Comparison of ENCODE assay signal across 18 mouse cellular contexts in genomic region chr2:133564248-133564886, GRCm38 (mm10). TPM values are rescaled to one million over a fixed set of nuclear protein-coding genes. Genes with fewer than 3 reads are reported as not detected.
DNase-seq lines count a peak whose midpoint lies in the region; ATAC-seq and TF ChIP-seq lines count a peak whose summit lies in the region.
"Had no signal": no experiment of that assay in that cellular context is flagged by ENCODE, and none has a peak within 500 bp of the region (broad histone marks: within the 10 kb centered on the region; RNA-seq: fewer than 3 reads in every experiment).

No protein-coding gene starts in this region.

- H3K9me3 ChIP-seq in forebrain, postnatal 0 days (ENCODE audit: low read length), result no peaks in the 10 kb centered on the region
- H3K9me3 ChIP-seq in forebrain, embryonic 10.5 days, result no peaks in the 10 kb centered on the region
- H3K9me3 ChIP-seq in limb, embryonic 12.5 days, result no peaks in the 10 kb centered on the region
- no peaks in the 10 kb centered on the region for H3K9me3 ChIP-seq in limb, embryonic 10.5 days (replicated peaks)
- no peaks in the 10 kb centered on the region for H3K9me3 ChIP-seq in intestine, embryonic 15.5 days
- no peaks in the 10 kb centered on the region for H3K9me3 ChIP-seq in stomach, postnatal 0 days (ENCODE audit: control insufficient read depth, low read length)
- H3K9me3 ChIP-seq: forebrain, embryonic 15.5 days; heart, embryonic 12.5 days; hindbrain, embryonic 10.5 days had no signal

- no peak overlapping the region for H3K4me2 ChIP-seq in forebrain, postnatal 0 days (ENCODE audit: low read depth)
- H3K4me2 ChIP-seq in limb, embryonic 12.5 days, result no peak overlapping the region
- no peak overlapping the region for H3K4me2 ChIP-seq in intestine, embryonic 15.5 days (replicated peaks)
- no peak overlapping the region for H3K4me2 ChIP-seq in stomach, postnatal 0 days (replicated peaks; ENCODE audit: low read depth)
- H3K4me2 ChIP-seq: forebrain, embryonic 15.5 days; heart, embryonic 12.5 days; hindbrain, embryonic 14.5 days had no signal

- no peak for TF ChIP-seq EP300 in stomach, postnatal 0 days (optimal IDR thresholded peaks at IDR 0.05)

- no peak overlapping the region for H3K9ac ChIP-seq in forebrain, postnatal 0 days
- no peak overlapping the region for H3K9ac ChIP-seq in limb, embryonic 12.5 days (replicated peaks)
- no peak overlapping the region for H3K9ac ChIP-seq in intestine, embryonic 15.5 days
- H3K9ac ChIP-seq in stomach, postnatal 0 days (ENCODE audit: low read length), result no peak overlapping the region
- H3K9ac ChIP-seq: forebrain, embryonic 15.5 days; heart, embryonic 12.5 days; hindbrain, embryonic 14.5 days had no signal

- H3K27ac ChIP-seq in forebrain, postnatal 0 days (ENCODE audit: low read depth, low read length), result no peak overlapping the region
- H3K27ac ChIP-seq in forebrain, embryonic 10.5 days, result no peak overlapping the region
- 0 out of 2 replicates have a peak overlapping the region, but pooled peaks have one; percentile 45 for H3K27ac ChIP-seq in limb, embryonic 12.5 days
- no peak overlapping the region for H3K27ac ChIP-seq in limb, embryonic 10.5 days
- no peak overlapping the region for H3K27ac ChIP-seq in intestine, embryonic 15.5 days
- H3K27ac ChIP-seq in stomach, postnatal 0 days (replicated peaks), result peak overlapping the region; percentile 18; the same call in 1 of the 2 replicates
- H3K27ac ChIP-seq: forebrain, embryonic 15.5 days; hindbrain, embryonic 10.5 days; hindbrain, embryonic 14.5 days had no signal

- 0 out of 2 replicates have a peak, but pooled peaks cover 6% of the 10 kb centered on the region for H3K4me1 ChIP-seq in forebrain, postnatal 0 days (ENCODE audit: insufficient read depth)
- peaks cover 7% of the 10 kb centered on the region; the same call in 1 of the 2 replicates for H3K4me1 ChIP-seq in forebrain, embryonic 10.5 days
- H3K4me1 ChIP-seq in limb, embryonic 12.5 days (replicated peaks), result peaks cover 40% of the 10 kb centered on the region
- peaks cover 39% of the 10 kb centered on the region for H3K4me1 ChIP-seq in limb, embryonic 10.5 days
- no peaks in the 10 kb centered on the region for H3K4me1 ChIP-seq in intestine, embryonic 15.5 days (replicated peaks)
- H3K4me1 ChIP-seq in stomach, postnatal 0 days (replicated peaks; ENCODE audit: control insufficient read depth, insufficient read depth), result no peaks in the 10 kb centered on the region
- H3K4me1 ChIP-seq: forebrain, embryonic 15.5 days had no signal

- H3K4me3 ChIP-seq in forebrain, postnatal 0 days (ENCODE audit: low read depth, low read length), result no peak overlapping the region
- no peak overlapping the region for H3K4me3 ChIP-seq in forebrain, embryonic 10.5 days
- H3K4me3 ChIP-seq in limb, embryonic 12.5 days (replicated peaks), result no peak overlapping the region
- H3K4me3 ChIP-seq in limb, embryonic 10.5 days, result no peak overlapping the region
- H3K4me3 ChIP-seq in intestine, embryonic 15.5 days (replicated peaks), result no peak overlapping the region
- H3K4me3 ChIP-seq in stomach, postnatal 0 days (ENCODE audit: low read depth, low read length), result no peak overlapping the region
- H3K4me3 ChIP-seq: erythroblast, embryonic 14.5 days; forebrain, embryonic 15.5 days; heart, embryonic 12.5 days; hindbrain, embryonic 10.5 days had no signal

- TF ChIP-seq CTCF in forebrain, postnatal 0 days (IDR thresholded peaks at IDR 0.05; ENCODE audit: low read depth), result no peak
- TF ChIP-seq CTCF in stomach, postnatal 0 days (IDR thresholded peaks at IDR 0.05; ENCODE audit: low read depth), result no peak

- no peaks in the 10 kb centered on the region for H3K27me3 ChIP-seq in forebrain, postnatal 0 days (ENCODE audit: insufficient read depth, low read length)
- no peaks in the 10 kb centered on the region for H3K27me3 ChIP-seq in forebrain, embryonic 10.5 days (ENCODE audit: poor library complexity, severe bottlenecking)
- H3K27me3 ChIP-seq in limb, embryonic 12.5 days, result no peaks in the 10 kb centered on the region
- H3K27me3 ChIP-seq in limb, embryonic 10.5 days (ENCODE audit: low read depth, poor library complexity, severe bottlenecking), result no peaks in the 10 kb centered on the region
- no peaks in the 10 kb centered on the region for H3K27me3 ChIP-seq in intestine, embryonic 15.5 days (replicated peaks)
- H3K27me3 ChIP-seq in stomach, postnatal 0 days (ENCODE audit: control insufficient read depth, insufficient read depth, low read length), result no peaks in the 10 kb centered on the region
- H3K27me3 ChIP-seq: forebrain, embryonic 15.5 days; heart, embryonic 12.5 days had no signal

- WGBS in forebrain, postnatal 0 days, result 73% methylated on average over 10 of the region's 10 CpGs
- 80% methylated on average over 10 of the region's 10 CpGs for WGBS in forebrain, embryonic 10.5 days
- 67% methylated on average over 10 of the region's 10 CpGs for WGBS in limb, embryonic 12.5 days
- WGBS in limb, embryonic 10.5 days, result 83% methylated on average over 10 of the region's 10 CpGs
- WGBS in intestine, embryonic 15.5 days, result 63% methylated on average over 10 of the region's 10 CpGs
- WGBS in stomach, postnatal 0 days, result 59% methylated on average over 10 of the region's 10 CpGs

- DNase-seq in forebrain, postnatal 0 days, result no peak
- no peak for DNase-seq in forebrain, embryonic 10.5 days (ENCODE audit: extremely low spot score, low spot score)
- no peak for DNase-seq in limb, embryonic 10.5 days (ENCODE audit: low spot score)
- peak; percentile 40 for DNase-seq in stomach, postnatal 0 days (ENCODE audit: low spot score)
- no peak for DNase-seq in embryo, embryonic 11 days
- DNase-seq: adrenal gland, postnatal 10 days; cerebellum, adult 11-12 months; cerebellum, adult 9-10 months; cerebellum, postnatal 25 days; gastrocnemius, postnatal 10 days had no signal

- no peaks in the 10 kb centered on the region for H3K36me3 ChIP-seq in forebrain, postnatal 0 days (ENCODE audit: insufficient read depth)
- H3K36me3 ChIP-seq in forebrain, embryonic 10.5 days (replicated peaks), result no peaks in the 10 kb centered on the region
- peaks cover 20% of the 10 kb centered on the region for H3K36me3 ChIP-seq in limb, embryonic 12.5 days
- H3K36me3 ChIP-seq in limb, embryonic 10.5 days, result peaks cover 6% of the 10 kb centered on the region
- H3K36me3 ChIP-seq in intestine, embryonic 15.5 days, result peaks cover 6% of the 10 kb centered on the region; the same call in 1 of the 2 replicates
- H3K36me3 ChIP-seq in stomach, postnatal 0 days (ENCODE audit: control insufficient read depth, insufficient read depth, low read length), result 0 out of 2 replicates have a peak, but pooled peaks cover 5% of the 10 kb centered on the region
- H3K36me3 ChIP-seq: forebrain, embryonic 15.5 days; heart, embryonic 12.5 days; hindbrain, embryonic 10.5 days had no signal

- ATAC-seq in forebrain, postnatal 0 days, result peak; percentile 12; the same call in 1 of the 2 replicates
- no peak for ATAC-seq in limb, embryonic 12.5 days (ENCODE audit: insufficient number of reproducible peaks, insufficient read depth, low FRiP score, low TSS enrichment, low read depth)
- peak; percentile 78 for ATAC-seq in intestine, embryonic 15.5 days
- peak; percentile 84 for ATAC-seq in stomach, postnatal 0 days (ENCODE audit: low FRiP score, low TSS enrichment)
- ATAC-seq: forebrain, embryonic 15.5 days had no signal

RNA-seq across cellular contexts. Expression of gene Bmp2, which starts 12.4 kb away (rescaled TPM):
- 2.1 and 2.9 TPM in 2 replicates for total RNA-seq in forebrain, postnatal 0 days (2014; rRNA removed)
- 2.0 and 2.9 TPM in 2 replicates for polyA plus RNA-seq in forebrain, postnatal 0 days (2015; fragmentation: Nextera tagmentation; extraction: Ambion mirVana)
- polyA plus RNA-seq in forebrain, embryonic 10.5 days (2016; fragmentation: Nextera tagmentation; extraction: Ambion mirVana), result 0.84 and 1.2 TPM in 2 replicates
- polyA plus RNA-seq in limb, embryonic 12.5 days (2016; fragmentation: Nextera tagmentation; extraction: Ambion mirVana), result 37.8 and 38.5 TPM in 2 replicates
- 4.0 and 7.9 TPM in 2 replicates for polyA plus RNA-seq in limb, embryonic 10.5 days (2016; fragmentation: Nextera tagmentation; extraction: Ambion mirVana)
- 13.8 and 16.5 TPM in 2 replicates for polyA plus RNA-seq in intestine, embryonic 15.5 days (2015; fragmentation: Nextera tagmentation; extraction: Ambion mirVana)
- polyA plus RNA-seq in stomach, postnatal 0 days (2015; fragmentation: Nextera tagmentation; extraction: Ambion mirVana), result 29.4 and 31.2 TPM in 2 replicates
- total RNA-seq: MEL had no signal

Comparison
In these comparisons a context has a peak if more than half of its experiments do, and no peak if none do; other contexts are left out.
1. H3K27ac ChIP-seq: peak in limb, embryonic 12.5 days (single experiment) and stomach, postnatal 0 days (single experiment); none in forebrain, postnatal 0 days (single experiment), forebrain, embryonic 10.5 days (single experiment), limb, embryonic 10.5 days (single experiment) and intestine, embryonic 15.5 days (single experiment).